Mouse (Mus musculus): ENCODE measurements around the gene Dxo. TPM values are rescaled to one million over a fixed set of nuclear protein-coding genes. Genes with fewer than 3 reads are reported as not detected.

The Dxo gene
- total RNA-seq, 2 experiments from 2014 or later = 36.7 to 37.7 TPM

DNA sequence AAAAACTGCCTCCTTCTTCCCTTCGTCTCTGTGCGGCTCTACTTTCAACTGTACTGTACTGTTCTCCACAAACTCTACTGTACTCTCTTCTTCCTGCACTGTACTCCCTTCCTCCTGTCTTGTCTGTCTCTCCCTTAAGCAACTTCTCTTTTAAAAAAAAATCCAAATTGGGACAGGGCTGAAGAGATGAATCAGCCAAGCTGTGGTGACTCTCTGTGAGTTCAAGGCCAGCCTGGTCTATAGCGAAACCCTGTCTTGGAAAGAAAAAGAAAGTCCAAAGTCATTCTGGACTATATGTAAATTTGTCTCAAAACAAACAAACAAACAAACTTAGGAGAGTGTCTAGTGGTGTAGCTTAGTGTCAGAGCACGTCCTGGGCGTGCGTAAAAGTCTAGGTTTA, 37.5 kb downstream of the Dxo start:
- DNase-seq (ENCODE audit: extremely low spot score in 1 of 2, low spot score in 1 of 2) = no peak

DNA sequence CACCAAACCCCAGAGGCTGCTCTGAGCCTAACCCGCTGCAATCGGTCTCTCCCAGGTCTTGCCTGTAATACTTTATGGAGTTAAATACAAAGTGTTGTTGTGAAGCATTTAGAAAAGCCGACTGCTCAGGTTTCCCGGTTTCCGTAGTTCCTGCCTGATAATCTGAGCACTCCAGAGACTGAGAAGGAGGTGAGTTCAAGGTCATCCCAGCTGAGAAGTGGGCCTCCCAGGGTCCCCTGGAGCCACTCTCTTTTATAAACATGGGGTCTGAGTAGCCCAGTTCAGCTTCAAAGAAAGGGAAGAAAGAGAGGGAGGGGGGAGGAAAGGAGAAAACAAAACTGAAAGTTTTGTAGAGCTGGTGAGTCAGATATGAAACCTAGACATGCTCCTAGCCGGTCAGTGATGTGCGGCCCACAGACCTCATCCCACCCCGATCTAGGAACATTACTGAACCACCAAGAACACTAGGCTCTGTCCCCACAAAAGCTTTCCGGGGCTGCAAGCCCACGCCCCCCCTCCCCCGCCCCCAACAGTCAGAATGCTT, 42.6 kb downstream of the Dxo start, which contains the start of gene Zbtb12:
Gene Zbtb12 (plus strand): TSS at position 148 of the 544 bp plus-strand sequence.
- no peak for DNase-seq (ENCODE audit: extremely low spot score in 1 of 2, low spot score in 1 of 2)

DNA sequence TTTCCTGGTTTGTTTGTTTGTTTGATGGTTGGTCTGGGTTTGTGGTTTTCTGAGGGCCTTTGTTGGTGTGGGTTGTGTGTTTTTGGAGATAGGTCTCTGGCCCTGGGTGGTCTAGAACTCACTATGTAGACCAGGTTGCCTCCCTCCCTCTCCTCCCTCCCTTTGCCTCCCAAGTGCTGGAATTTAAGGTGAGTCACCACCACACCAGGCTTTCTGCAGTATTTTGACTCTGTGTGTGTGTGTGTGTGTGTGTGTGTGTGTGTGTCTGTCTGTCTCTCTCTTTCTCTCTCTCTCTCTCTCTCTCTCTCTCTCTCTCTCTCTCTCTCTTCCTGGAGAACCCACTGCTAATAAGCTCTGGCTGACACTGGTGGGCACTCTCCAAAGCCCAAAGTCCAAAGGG, 44.3 kb downstream of the Dxo start:
- DNase-seq (ENCODE audit: extremely low spot score in 1 of 2, low spot score in 1 of 2) = no peak

DNA sequence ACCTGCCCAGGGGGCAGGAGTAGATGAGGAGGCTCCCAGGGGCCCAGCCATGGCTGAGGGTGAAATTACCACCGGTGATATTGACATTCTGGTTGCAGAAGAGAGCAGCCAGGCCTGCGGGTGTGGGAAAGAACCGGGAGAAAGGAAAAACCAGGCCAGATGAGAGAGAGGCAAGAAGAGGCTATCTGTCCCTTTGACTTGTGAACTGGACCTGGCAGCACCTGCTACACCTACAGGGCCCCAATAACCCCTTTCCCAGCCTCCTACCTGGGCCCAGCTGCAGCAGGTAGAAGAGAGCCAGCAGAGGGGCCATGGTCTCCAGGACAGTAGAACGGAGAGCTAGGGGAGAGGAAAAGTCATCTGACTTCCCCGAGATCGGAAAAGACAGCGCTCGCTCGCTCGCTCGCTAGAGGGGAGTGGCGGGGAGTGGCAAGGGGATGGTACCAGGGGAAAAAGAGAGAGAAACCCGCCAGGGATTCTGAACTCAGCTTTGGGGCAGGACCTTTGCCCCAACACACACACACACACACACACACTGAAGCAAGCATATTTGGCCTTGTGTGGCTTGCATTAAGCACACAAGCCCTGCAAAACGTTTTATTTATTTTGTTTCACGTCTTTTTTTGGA, 45.0 kb downstream of the Dxo start, which contains the start of gene Gm20547:
Gene Gm20547 (minus strand): TSS at position 360 of the 628 bp plus-strand sequence.
- no peak for DNase-seq (ENCODE audit: extremely low spot score in 1 of 2, low spot score in 1 of 2)

DNA sequence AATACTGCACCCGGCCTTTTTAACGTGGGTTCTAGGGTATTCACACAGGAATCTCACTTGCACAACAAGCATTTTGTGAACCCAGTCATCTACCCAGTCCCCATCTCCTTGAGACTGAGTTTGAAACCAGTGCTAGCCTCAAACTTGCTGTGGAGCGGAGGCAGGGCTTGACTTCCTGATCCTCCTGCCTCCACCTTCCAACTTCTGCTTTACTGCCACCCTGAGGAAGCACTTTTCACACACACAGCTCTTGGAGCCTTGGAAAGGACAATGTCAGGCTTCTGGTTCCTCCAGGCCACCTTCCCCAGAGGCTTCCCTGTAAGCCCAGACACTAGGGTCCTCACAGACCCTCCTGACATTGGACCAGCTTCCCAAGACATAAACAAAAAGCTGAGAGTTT, 46.5 kb downstream of the Dxo start:
- no peak for DNase-seq (ENCODE audit: extremely low spot score in 1 of 2, low spot score in 1 of 2)

DNA sequence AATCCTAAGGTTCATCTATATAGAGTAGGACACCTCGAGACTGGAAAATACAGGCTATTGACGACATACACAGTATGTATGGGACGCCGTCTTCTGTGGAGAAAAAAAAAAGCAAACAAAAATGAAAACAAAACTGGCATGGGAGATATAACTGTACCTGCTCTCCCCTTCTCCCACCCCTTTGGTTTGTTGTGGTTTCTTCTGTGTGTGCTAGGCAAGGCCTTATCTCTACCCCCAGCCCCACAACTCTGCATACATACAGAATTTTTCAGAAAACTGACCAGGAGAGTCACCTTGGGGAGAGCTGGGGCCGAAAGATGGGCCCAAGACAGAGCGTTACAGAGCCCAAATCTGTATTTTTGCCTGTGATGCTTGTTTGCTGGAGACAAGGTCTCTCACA, 47.9 kb downstream of the Dxo start:
- no peak for DNase-seq (ENCODE audit: extremely low spot score in 1 of 2, low spot score in 1 of 2)

DNA sequence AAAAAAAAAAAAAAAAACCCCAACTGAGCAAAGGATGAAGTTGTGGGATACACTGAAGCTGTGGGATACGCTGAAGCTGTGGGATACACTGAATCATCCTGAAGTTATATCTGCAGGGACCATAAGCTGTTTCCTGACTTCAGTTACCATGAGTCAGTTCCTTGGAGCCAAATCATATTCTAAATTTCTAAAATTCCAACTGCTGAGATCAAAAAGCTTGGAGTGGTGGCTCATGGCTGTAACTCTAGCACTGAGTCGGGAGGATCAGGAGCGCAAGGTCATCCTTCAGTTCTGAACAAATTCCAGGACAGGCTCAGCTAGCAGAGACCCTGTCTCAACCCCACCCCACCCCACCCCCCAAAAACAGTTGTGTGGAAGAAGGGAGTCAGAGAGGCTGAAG, 48.8 kb downstream of the Dxo start:
- no peak for DNase-seq (ENCODE audit: extremely low spot score in 1 of 2, low spot score in 1 of 2)

DNA sequence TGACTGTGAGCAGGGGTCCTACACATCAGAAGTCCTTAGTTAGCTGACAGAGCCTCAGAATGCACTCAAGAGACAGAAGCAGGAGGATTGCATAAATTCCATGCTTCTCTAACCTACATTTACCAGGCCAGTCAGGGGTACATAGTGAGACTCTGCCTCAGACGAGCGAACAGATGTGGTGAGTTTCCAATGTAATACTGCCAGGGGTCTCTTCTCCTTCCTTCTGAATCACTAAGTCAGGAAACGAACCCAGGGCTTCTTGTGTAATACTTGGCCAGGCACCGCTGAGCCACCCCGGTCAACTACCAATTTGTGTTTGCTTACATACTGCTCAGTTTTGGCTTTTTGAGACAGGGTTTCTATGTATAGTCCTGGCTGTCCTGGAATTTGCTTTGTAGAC, 51.1 kb downstream of the Dxo start:
- DNase-seq (ENCODE audit: extremely low spot score in 1 of 2, low spot score in 1 of 2) = no peak

Small RNAs within 50 kb of the gene (microRNA-seq; reads per million reads assigned to microRNA genes)
- gene Mir6970 (2.6 to 3.0 reads per million in 2 experiments), gene Mir6971 (3.1 to 5.8 reads per million in 2 experiments), gene Mir6972 (0 reads per million in 2 experiments)

Other genes starting within 250 kb of the Dxo start
- gene Gpsm3, start 247.2 kb upstream of the Dxo start, total RNA-seq (2021) = 1 to 10 TPM; 1.3 to 2.1 TPM
- gene Pbx2, start 245.8 kb upstream of the Dxo start, total RNA-seq (2021) = 10 to 100 TPM; 55.8 to 61.5 TPM
- gene Ager, start 239.2 kb upstream of the Dxo start, total RNA-seq (2021) = 1 to 10 TPM in 1 of 2 experiments, under 1 TPM in 1; 0.94 to 1.1 TPM
- 10 to 100 TPM; 81.0 to 85.5 TPM for gene Rnf5, start 233.3 kb upstream of the Dxo start, total RNA-seq (2021)
- 100 to 1,000 TPM; 170 to 172 TPM for gene Agpat1, start 232.8 kb upstream of the Dxo start, total RNA-seq (2021)
- 1 to 10 TPM; 2.1 to 3.7 TPM for gene Egfl8, start 221.0 kb upstream of the Dxo start, total RNA-seq (2021)
- 10 to 100 TPM; 42.4 to 48.4 TPM for gene Ppt2, start 208.5 kb upstream of the Dxo start, total RNA-seq (2021)
- 100 to 1,000 TPM; 259 to 330 TPM for gene Prrt1, start 207.5 kb upstream of the Dxo start, total RNA-seq (2021)
- gene Fkbpl, start 192.3 kb upstream of the Dxo start, total RNA-seq (2021) = 10 to 100 TPM; 14.1 to 14.9 TPM
- gene Atf6b, start 189.9 kb upstream of the Dxo start, total RNA-seq (2021) = 100 to 1,000 TPM in 1 of 2 experiments, 10 to 100 TPM in 1; 97.1 to 102 TPM
- 1 to 10 TPM; 7.1 to 9.0 TPM for gene Tnxb, start 166.5 kb upstream of the Dxo start, total RNA-seq (2021)
- 10 to 100 TPM; 16.5 to 17.5 TPM for gene C4b, start 93.1 kb upstream of the Dxo start, total RNA-seq (2021)
- under 1 TPM; 0.12 to 0.19 TPM for gene Cyp21a1, start 32.5 kb upstream of the Dxo start, total RNA-seq (2021)
- gene Stk19, start 74 bp upstream of the Dxo start, total RNA-seq (2021) = 10 to 100 TPM; 57.3 to 59.8 TPM
- 10 to 100 TPM; 64.7 to 72.4 TPM for gene Skiv2l, start 13.2 kb downstream of the Dxo start, total RNA-seq (2021)
- gene Nelfe, start 13.4 kb downstream of the Dxo start, total RNA-seq (2021) = 10 to 100 TPM; 32.1 to 39.1 TPM
- gene Cfb, start 25.5 kb downstream of the Dxo start, total RNA-seq (2021) = under 1 TPM in 1 of 2 experiments, not detected in 1; 0.17 TPM
- gene Zbtb12, start 42.5 kb downstream of the Dxo start, total RNA-seq (2021) = 1 to 10 TPM; 7.3 to 7.7 TPM
- gene Gm20547, start 45.0 kb downstream of the Dxo start, total RNA-seq (2021) = not detected
- 1 to 10 TPM in 1 of 2 experiments, under 1 TPM in 1; 0.86 to 1.9 TPM for gene C2, start 61.2 kb downstream of the Dxo start, total RNA-seq (2021)
- gene Ehmt2, start 61.5 kb downstream of the Dxo start, total RNA-seq (2021) = 100 to 1,000 TPM; 164 to 188 TPM
- gene Slc44a4, start 77.4 kb downstream of the Dxo start, total RNA-seq (2021) = under 1 TPM; 0.20 to 0.21 TPM
- gene Neu1, start 94.2 kb downstream of the Dxo start, total RNA-seq (2021) = 10 to 100 TPM; 37.2 to 37.4 TPM
- 10 to 100 TPM; 17.0 to 23.5 TPM for gene Hspa1b, start 122.2 kb downstream of the Dxo start, total RNA-seq (2021)
- not detected for gene Gm20481, start 132.9 kb downstream of the Dxo start, total RNA-seq (2021)
- 10 to 100 TPM; 14.9 to 17.9 TPM for gene Hspa1a, start 135.1 kb downstream of the Dxo start, total RNA-seq (2021)
- under 1 TPM; 0.22 to 0.31 TPM for gene Hspa1l, start 135.7 kb downstream of the Dxo start, total RNA-seq (2021)
- gene Lsm2, start 144.8 kb downstream of the Dxo start, total RNA-seq (2021) = 10 to 100 TPM; 18.1 to 19.3 TPM
- 10 to 100 TPM; 43.7 to 55.6 TPM for gene Vars, start 164.0 kb downstream of the Dxo start, total RNA-seq (2021)
- gene Vwa7, start 179.6 kb downstream of the Dxo start, total RNA-seq (2021) = under 1 TPM; 0.07 to 0.23 TPM
- gene Sapcd1, start 191.0 kb downstream of the Dxo start, total RNA-seq (2021) = 1 to 10 TPM in 1 of 2 experiments, under 1 TPM in 1; 0.64 to 1.1 TPM
- gene Msh5, start 209.7 kb downstream of the Dxo start, total RNA-seq (2021) = under 1 TPM; 0.62 to 0.82 TPM
- 10 to 100 TPM in 1 of 2 experiments, 1 to 10 TPM in 1; 9.7 to 10.1 TPM for gene Clic1, start 212.9 kb downstream of the Dxo start, total RNA-seq (2021)
- 10 to 100 TPM; 19.5 to 20.7 TPM for gene Ddah2, start 222.0 kb downstream of the Dxo start, total RNA-seq (2021)
- not detected for gene Ly6g6c, start 228.4 kb downstream of the Dxo start, total RNA-seq (2021)
- not detected for gene Mpig6b, start 229.2 kb downstream of the Dxo start, total RNA-seq (2021)
- 1 to 10 TPM; 4.1 to 4.3 TPM for gene Ly6g6e, start 239.9 kb downstream of the Dxo start, total RNA-seq (2021)
- gene Ly6g6d, start 241.0 kb downstream of the Dxo start, total RNA-seq (2021) = 1 to 10 TPM in 1 of 2 experiments, under 1 TPM in 1; 0.80 to 1.2 TPM
- not detected for gene Ly6g6f, start 248.6 kb downstream of the Dxo start, total RNA-seq (2021)

Measured in layer of hippocampus, postnatal 25 days (tissue).